ENCODE assay signal across 10 mouse cellular contexts in the genomic region with DNA sequence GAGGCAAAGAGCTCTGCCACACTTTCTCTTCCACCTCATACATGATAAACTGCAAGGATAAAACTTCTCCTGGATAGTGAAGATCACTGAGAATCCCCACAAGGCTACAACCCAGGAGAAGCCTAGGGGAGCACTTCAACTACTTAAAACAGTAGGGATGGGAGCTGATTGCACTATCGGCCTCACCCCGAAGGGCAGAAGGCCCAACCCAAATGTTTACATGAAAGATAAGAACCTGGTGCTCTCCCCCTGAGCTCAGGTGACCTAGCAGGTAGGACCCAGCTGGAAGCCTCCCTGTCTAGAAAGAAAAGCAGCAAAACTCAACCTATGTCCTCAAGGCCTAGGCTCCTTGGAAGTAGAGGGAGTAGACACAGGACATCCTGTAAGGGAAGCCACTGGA. TPM values are rescaled to one million over a fixed set of nuclear protein-coding genes. Genes with fewer than 3 reads are reported as not detected.
DNase-seq lines count a peak whose midpoint lies in the region; ATAC-seq lines count a peak whose summit lies in the region.
"Had no signal": no experiment of that assay in that cellular context is flagged by ENCODE, and none has a peak within 500 bp of the region (broad histone marks: within the 10 kb centered on the region; RNA-seq: fewer than 3 reads in every experiment).

No protein-coding gene starts in this region.

- DNase-seq in heart, postnatal 36 days, result no peak
- DNase-seq in liver, result peak; percentile 50
- DNase-seq in gastrocnemius, postnatal 4 days (ENCODE audit: low spot score in 2 of 2), result no peak
- DNase-seq in gastrocnemius, adult 8-10 months (ENCODE audit: low spot score in 2 of 2), result no peak
- DNase-seq: B cell, adult 2 months; cerebellum, adult 18-20 months had no signal

- 37% methylated on average over 2 of the region's 2 CpGs for WGBS in heart, embryonic 11.5 days (ENCODE audit: insufficient replicate concordance)
- WGBS in stomach, embryonic 16.5 days, result 32% methylated on average over 2 of the region's 2 CpGs

- no peaks in the 10 kb centered on the region for H3K27me3 ChIP-seq in heart, embryonic 11.5 days (ENCODE audit: control insufficient read depth, insufficient read depth, low read length)
- peaks cover 12% of the 10 kb centered on the region for H3K27me3 ChIP-seq in megakaryocyte, embryonic 14.5 days (replicated peaks)
- no peaks in the 10 kb centered on the region for H3K27me3 ChIP-seq in stomach, embryonic 16.5 days (ENCODE audit: control insufficient read depth, insufficient read depth, low read length)

- peaks cover 21% of the 10 kb centered on the region for H3K4me1 ChIP-seq in heart, embryonic 11.5 days (ENCODE audit: control insufficient read depth, insufficient read depth, low read length)
- H3K4me1 ChIP-seq in megakaryocyte, embryonic 14.5 days, result peaks cover 63% of the 10 kb centered on the region
- peaks cover 13% of the 10 kb centered on the region for H3K4me1 ChIP-seq in stomach, embryonic 16.5 days (ENCODE audit: control insufficient read depth, insufficient read depth, low read length)

- H3K9ac ChIP-seq in heart, embryonic 11.5 days (ENCODE audit: low read depth, low read length), result no peak overlapping the region
- H3K9ac ChIP-seq in stomach, embryonic 16.5 days (ENCODE audit: low read length), result 0 out of 2 replicates have a peak overlapping the region, but pooled peaks have one; percentile 27

- peaks cover 15% of the 10 kb centered on the region for H3K36me3 ChIP-seq in heart, embryonic 11.5 days (ENCODE audit: control insufficient read depth, insufficient read depth, low read length)
- peaks cover 57% of the 10 kb centered on the region for H3K36me3 ChIP-seq in megakaryocyte, embryonic 14.5 days (replicated peaks; ENCODE audit: low read length)
- peaks cover 16% of the 10 kb centered on the region for H3K36me3 ChIP-seq in stomach, embryonic 16.5 days (ENCODE audit: control insufficient read depth, insufficient read depth, low read length)

- intact Hi-C loops in heart, postnatal 36 days (cut with DNase I), result loop anchor here (10.0 kb wide), 1 partner anchor 579 kb away; the partner anchor contains the start of gene Sh3bp2

- H3K4me2 ChIP-seq in heart, embryonic 11.5 days, result peak overlapping the region; percentile 80
- H3K4me2 ChIP-seq in stomach, embryonic 16.5 days (ENCODE audit: low read depth, low read length), result peak overlapping the region; percentile 67; the same call in 1 of the 2 replicates

- no peaks in the 10 kb centered on the region for H3K9me3 ChIP-seq in heart, embryonic 11.5 days (replicated peaks; ENCODE audit: control insufficient read depth, low read length)
- no peaks in the 10 kb centered on the region for H3K9me3 ChIP-seq in megakaryocyte, embryonic 14.5 days
- H3K9me3 ChIP-seq in stomach, embryonic 16.5 days (replicated peaks; ENCODE audit: control insufficient read depth, low read length), result no peaks in the 10 kb centered on the region

- no peak for ATAC-seq in heart, embryonic 11.5 days (replicated peaks; ENCODE audit: insufficient number of reproducible peaks, low FRiP score, low TSS enrichment)
- no peak for ATAC-seq in megakaryocyte, adult 5-6 weeks (ENCODE audit: poor library complexity, severe bottlenecking)
- no peak for ATAC-seq in stomach, embryonic 16.5 days (ENCODE audit: insufficient read depth, low FRiP score)

- H3K27ac ChIP-seq in heart, embryonic 11.5 days (ENCODE audit: low read depth, low read length), result no peak overlapping the region
- no peak overlapping the region; the same call in 1 of the 2 replicates for H3K27ac ChIP-seq in stomach, embryonic 16.5 days (ENCODE audit: low read length)

- H3K4me3 ChIP-seq in heart, embryonic 11.5 days (ENCODE audit: low read depth, low read length), result no peak overlapping the region
- peak overlapping the region; percentile 99 for H3K4me3 ChIP-seq in megakaryocyte, embryonic 14.5 days (replicated peaks)
- H3K4me3 ChIP-seq in stomach, embryonic 16.5 days (replicated peaks; ENCODE audit: low read length), result peak overlapping the region; percentile 79

RNA-seq across cellular contexts. Expression of gene Lrpap1, which starts 2.0 kb away (rescaled TPM):
- polyA plus RNA-seq in heart, embryonic 11.5 days (2014; fragmentation: Nextera tagmentation; extraction: Ambion mirVana), result 130 and 151 TPM in 2 replicates
- total RNA-seq in heart, postnatal 36 days (2021), result 10 to 100 TPM; 51.5 to 54.2 TPM
- polyA plus RNA-seq in megakaryocyte, embryonic 14.5 days (2012; ENCODE audit: insufficient read depth, low replicate concordance), result 7.7 and 48.7 TPM in 2 replicates
- 50.6 and 60.4 TPM in 2 replicates for total RNA-seq in megakaryocyte, adult 5-6 weeks (2015)
- 85.1 and 110 TPM in 2 replicates for total RNA-seq in megakaryocyte, adult 5-6 weeks (2017)
- 156 and 192 TPM in 2 replicates for polyA plus RNA-seq in stomach, embryonic 16.5 days (2015; fragmentation: Nextera tagmentation; extraction: Ambion mirVana)
- total RNA-seq in gastrocnemius, postnatal 4 days (2021), result 10 to 100 TPM; 43.4 to 52.1 TPM
- 10 to 100 TPM; 18.0 to 28.7 (median 22.3) TPM for total RNA-seq in gastrocnemius, adult 8-10 months (2022)

RNA-seq across cellular contexts. Expression of gene Dok7, which starts 47.0 kb away (rescaled TPM):
- polyA plus RNA-seq in heart, embryonic 11.5 days (2014; fragmentation: Nextera tagmentation; extraction: Ambion mirVana), result 2.8 and 3.3 TPM in 2 replicates
- 10 to 100 TPM; 34.4 to 39.4 TPM for total RNA-seq in heart, postnatal 36 days (2021)
- 1.1 and 4.5 TPM in 2 replicates for polyA plus RNA-seq in megakaryocyte, embryonic 14.5 days (2012; ENCODE audit: insufficient read depth, low replicate concordance)
- not detected in 2 replicates for total RNA-seq in megakaryocyte, adult 5-6 weeks (2015)
- not detected in 2 replicates for total RNA-seq in megakaryocyte, adult 5-6 weeks (2017)
- 1.9 and 2.0 TPM in 2 replicates for polyA plus RNA-seq in stomach, embryonic 16.5 days (2015; fragmentation: Nextera tagmentation; extraction: Ambion mirVana)
- total RNA-seq in gastrocnemius, postnatal 4 days (2021), result 10 to 100 TPM; 32.1 to 32.2 TPM
- total RNA-seq in gastrocnemius, adult 8-10 months (2022), result 10 to 100 TPM; 15.8 to 22.5 (median 19.8) TPM

Comparison
In these comparisons a context has a peak if more than half of its experiments do, and no peak if none do; other contexts are left out.
1. RNA of gene Dok7, which starts 47.0 kb away (total RNA-seq): 34.4 to 39.4 TPM in heart, postnatal 36 days, 32.1 to 32.2 TPM in gastrocnemius, postnatal 4 days and 15.8 to 22.5 TPM in gastrocnemius, adult 8-10 months; not detected in megakaryocyte, adult 5-6 weeks; every median in the first group is over 10 times any median in the second.